Mouse (Mus musculus) CH12.LX (cell line): ENCODE measurements at regions not wholly inside any gene's neighbourhood (a gene's known extent, or its start where the extent isn't known, plus 50 kb on each side); places are given as distances from the start of the nearest gene placed in this dataset.

Experiments used
- DNase-seq: peaks from one replicate; pipeline ENCODE4 v3.0.0-alpha.2; 2013; ENCODE audit errors: extremely low read depth
- H3K27ac ChIP-seq: 2 replicates; pipeline ENCODE4 v1.5.1; 2012; ENCODE audit warnings: low read depth, mild to moderate bottlenecking, control low read depth, moderate library complexity; ENCODE audit not compliant: insufficient read depth
- H3K27me3 ChIP-seq: replicated peaks from 2 replicates; pipeline ENCODE3; 2012; ENCODE audit warnings: inconsistent platforms
- H3K36me3 ChIP-seq, 2 experiments: replicated peaks in 1 of 2; 2 replicates each; pipeline versions ENCODE3 to v1.6.1; 2012; ENCODE audit warnings: inconsistent platforms in 1 of 2, low read length in 1 of 2, mild to moderate bottlenecking in 1 of 2, mixed read lengths in 1 of 2, moderate library complexity in 1 of 2; ENCODE audit not compliant: control insufficient read depth in 1 of 2, insufficient read depth in 1 of 2
- H3K4me1 ChIP-seq, 2 experiments: 2 replicates each; pipeline ENCODE4 v1.6.1; 2012; ENCODE audit warnings: inconsistent platforms in 1 of 2, moderate library complexity in 1 of 2; ENCODE audit not compliant: insufficient read depth in 2 of 2, control insufficient read depth in 1 of 2
- H3K4me2 ChIP-seq: 2 replicates; pipeline ENCODE4 v1.6.1; 2012; ENCODE audit warnings: low read depth, mild to moderate bottlenecking, control low read depth; ENCODE audit not compliant: poor library complexity, insufficient read depth, severe bottlenecking
- H3K4me3 ChIP-seq, 3 experiments: fragments of 150-350 bp in 1 of 3; sonication (generic) in 1 of 3; replicated peaks in 1 of 3; 2 replicates each; pipeline versions ENCODE3 to v1.5.1; 2011 to 2012; ENCODE audit warnings: low read depth in 2 of 3, low read length in 2 of 3, mild to moderate bottlenecking in 2 of 3, moderate library complexity in 2 of 3, control low read depth in 1 of 3, improper control_type of control experiment in 1 of 3, inconsistent platforms in 1 of 3, mixed read lengths in 1 of 3; ENCODE audit not compliant: poor library complexity in 1 of 3
- H3K79me2 ChIP-seq: replicated peaks from 2 replicates; pipeline ENCODE4 v1.6.1; 2012; ENCODE audit warnings: mild to moderate bottlenecking, moderate library complexity; ENCODE audit not compliant: control insufficient read depth, poor library complexity, insufficient read depth, severe bottlenecking; ENCODE audit errors: extremely low read depth
- H3K9ac ChIP-seq: 2 replicates; pipeline ENCODE4 v1.6.1; 2012; ENCODE audit warnings: low read depth, mild to moderate bottlenecking, control low read depth, moderate library complexity; ENCODE audit not compliant: insufficient read depth
- H3K9me3 ChIP-seq: replicated peaks from 2 replicates; pipeline ENCODE3; 2012; ENCODE audit warnings: low read length, inconsistent platforms, mixed read lengths
- CHD1 ChIP-seq: IDR thresholded peaks from 2 replicates; pipeline ENCODE4 v1.6.1; 2012; ENCODE audit warnings: low read depth, low read length, improper control_type of control experiment, inconsistent platforms
- CHD2 ChIP-seq: IDR thresholded peaks from 2 replicates; pipeline ENCODE4 v1.6.1; 2011; ENCODE audit warnings: low read length, improper control_type of control experiment
- CTCF ChIP-seq, 2 experiments: IDR thresholded peaks in 1 of 2; conservative IDR thresholded peaks in 1 of 2; 2 replicates each; pipeline ENCODE4 v1.5.1; 2011 to 2012; ENCODE audit warnings: low read depth in 2 of 2, low read length in 2 of 2, improper control_type of control experiment in 1 of 2, inconsistent platforms in 1 of 2, mild to moderate bottlenecking in 1 of 2, moderate library complexity in 1 of 2
- E2F4 ChIP-seq: IDR thresholded peaks from 2 replicates; pipeline ENCODE4 v1.6.1; 2011; ENCODE audit warnings: low read depth, low read length, improper control_type of control experiment; ENCODE audit not compliant: insufficient replicate concordance
- ELF1 ChIP-seq: IDR thresholded peaks from 2 replicates; pipeline ENCODE4 v1.6.1; 2014; ENCODE audit warnings: low read depth, mild to moderate bottlenecking, inconsistent platforms, low read length, improper control_type of control experiment
- EP300 ChIP-seq: IDR thresholded peaks from 2 replicates; pipeline ENCODE4 v1.6.1; 2011; ENCODE audit warnings: low read length, improper control_type of control experiment
- GABPA ChIP-seq: IDR thresholded peaks from 2 replicates; pipeline ENCODE4 v1.6.1; 2012; ENCODE audit warnings: low read depth, low read length, improper control_type of control experiment, inconsistent platforms; ENCODE audit not compliant: insufficient replicate concordance
- IRF4 ChIP-seq: IDR thresholded peaks from 2 replicates; pipeline ENCODE4 v1.6.1; 2014; ENCODE audit warnings: low read depth, mild to moderate bottlenecking, inconsistent platforms, low read length, improper control_type of control experiment
- JUN ChIP-seq: IDR thresholded peaks from 2 replicates; pipeline ENCODE4 v1.6.1; 2011; ENCODE audit warnings: low read depth, mild to moderate bottlenecking, low read length, improper control_type of control experiment, moderate library complexity; ENCODE audit not compliant: insufficient read depth
- KAT2A ChIP-seq: IDR thresholded peaks from 2 replicates; pipeline ENCODE4 v1.6.1; 2012; ENCODE audit warnings: low read length, improper control_type of control experiment, inconsistent platforms; ENCODE audit not compliant: insufficient replicate concordance
- MAFK ChIP-seq: IDR thresholded peaks from 2 replicates; pipeline ENCODE4 v1.6.1; 2011; ENCODE audit warnings: low read length, improper control_type of control experiment; ENCODE audit not compliant: insufficient replicate concordance
- MAZ ChIP-seq: IDR thresholded peaks from 2 replicates; pipeline ENCODE4 v1.6.1; 2012; ENCODE audit warnings: low read depth, mild to moderate bottlenecking, inconsistent platforms, low read length, improper control_type of control experiment, moderate library complexity
- PAX5 ChIP-seq: IDR thresholded peaks from 2 replicates; pipeline ENCODE4 v1.6.1; 2012; ENCODE audit warnings: low read length, inconsistent platforms, mixed read lengths
- POLR2A ChIP-seq: IDR thresholded peaks from 2 replicates; pipeline ENCODE4 v1.6.1; 2011; ENCODE audit warnings: low read depth, mild to moderate bottlenecking, improper control_type of control experiment, low read length
- RAD21 ChIP-seq: IDR thresholded peaks from 2 replicates; pipeline ENCODE4 v1.6.1; 2011; ENCODE audit warnings: low read depth, mild to moderate bottlenecking, low read length, improper control_type of control experiment, moderate library complexity
- SIN3A ChIP-seq: IDR thresholded peaks from 2 replicates; pipeline ENCODE4 v1.6.1; 2012; ENCODE audit warnings: low read length, improper control_type of control experiment, inconsistent platforms
- SMC3 ChIP-seq: IDR thresholded peaks from 2 replicates; pipeline ENCODE4 v1.6.1; 2011; ENCODE audit warnings: low read depth, low read length, improper control_type of control experiment
- TBP ChIP-seq: conservative IDR thresholded peaks from 2 replicates; pipeline ENCODE4 v1.6.1; 2011; ENCODE audit warnings: low read depth, low read length, improper control_type of control experiment
- UBTF ChIP-seq: IDR thresholded peaks from 2 replicates; pipeline ENCODE4 v1.6.1; 2012; ENCODE audit warnings: low read depth, mild to moderate bottlenecking, inconsistent platforms, low read length, improper control_type of control experiment, moderate library complexity
- USF1 ChIP-seq: IDR thresholded peaks from 2 replicates; pipeline ENCODE4 v1.6.1; 2014; ENCODE audit warnings: low read depth, mild to moderate bottlenecking, inconsistent platforms, low read length, improper control_type of control experiment
- ZC3H11A ChIP-seq: IDR thresholded peaks from 2 replicates; pipeline ENCODE4 v1.6.1; 2012; ENCODE audit warnings: low read depth, mild to moderate bottlenecking, inconsistent platforms, low read length, improper control_type of control experiment
- ZKSCAN1 ChIP-seq: IDR thresholded peaks from 2 replicates; pipeline ENCODE4 v1.6.1; 2012; ENCODE audit warnings: low read depth, inconsistent platforms, low read length, improper control_type of control experiment, borderline replicate concordance
- ZMIZ1 ChIP-seq: IDR thresholded peaks from 2 replicates; pipeline ENCODE4 v1.6.1; 2012; ENCODE audit warnings: low read depth, mild to moderate bottlenecking, inconsistent platforms, low read length, improper control_type of control experiment
- ZNF384 ChIP-seq: IDR thresholded peaks from 2 replicates; pipeline ENCODE4 v1.6.1; 2012; ENCODE audit warnings: low read depth, low read length, improper control_type of control experiment, inconsistent platforms
- dilution Hi-C: fragments of 300-500 bp; cut with MboI; formaldehyde crosslinking; loops from 2 replicates; pipeline ENCODE4 v1.14.3; 2020; ENCODE audit warnings: low sequenced_read_pairs; ENCODE audit not compliant: extremely low pct_unique_long_range_greater_than_20kb, extremely low pct_ligation_motif_present
- in situ Hi-C: fragments of 300-500 bp; cut with MboI; formaldehyde crosslinking; loops from 3 replicates; pipeline ENCODE4 v1.14.3; 2019; ENCODE audit warnings: low sequenced_read_pairs, low pct_ligation_motif_present, low pct_unique_long_range_greater_than_20kb, mixed read lengths

- dilution Hi-C loops (no loop called here), in situ Hi-C loops (no loop called here)
- Histone ChIP-seq H3K27me3 (no peaks in the 10 kb centered on the region), H3K4me2 (no peak overlapping the region), H3K79me2 (no peaks in the 10 kb centered on the region), H3K36me3 (no peaks in the 10 kb centered on the region), H3K27ac (no peak overlapping the region), H3K4me1 (no peaks in the 10 kb centered on the region), H3K9me3 (peaks cover 53% of the 10 kb centered on the region), H3K4me3 (no peak overlapping the region), H3K9ac (no peak overlapping the region)
- TF ChIP-seq E2F4 (no peak), ZNF384 (no peak), UBTF (no peak), PAX5 (no peak), KAT2A (no peak), GABPA (no peak), EP300 (no peak), RAD21 (no peak), IRF4 (no peak), CHD1 (no peak), MAFK (no peak), JUN (no peak), SIN3A (no peak), CTCF (conservative IDR thresholded peaks at IDR 0.05 in 1 of 2, IDR thresholded peaks at IDR 0.05 in 1 of 2; ENCODE audit: low read depth in 2 of 2, low read length in 2 of 2) (no peak), ELF1 (no peak)
- no peak for DNase-seq
Observed at GRCm38 (mm10) chr16:71851590-71852190, 456.4 kb upstream of the Robo1 start.

GRCm38 (mm10) chr16:71857877-71858276, 450.2 kb upstream of the Robo1 start:
- Histone ChIP-seq H3K4me3 (no peak overlapping the region), H3K9me3 (peaks cover 47% of the 10 kb centered on the region), H3K4me1 (no peaks in the 10 kb centered on the region), H3K27me3 (no peaks in the 10 kb centered on the region), H3K36me3 (no peaks in the 10 kb centered on the region), H3K9ac (no peak overlapping the region), H3K27ac (no peak overlapping the region), H3K4me2 (no peak overlapping the region), H3K79me2 (no peaks in the 10 kb centered on the region)
- dilution Hi-C loops: no loop called here
- no peak for DNase-seq
- in situ Hi-C loops: no loop called here
- TF ChIP-seq ZKSCAN1: no peak
- TF ChIP-seq E2F4: no peak
- no peak for TF ChIP-seq RAD21
- no peak for TF ChIP-seq JUN
- TF ChIP-seq TBP: no peak
- TF ChIP-seq ZMIZ1: no peak
- no peak for TF ChIP-seq MAZ
- no peak for TF ChIP-seq MAFK
- no peak for TF ChIP-seq USF1
- TF ChIP-seq CHD2: no peak
- TF ChIP-seq GABPA: no peak
- TF ChIP-seq EP300: no peak
- no peak for TF ChIP-seq SMC3
- no peak for TF ChIP-seq ZC3H11A
- no peak for TF ChIP-seq CTCF (conservative IDR thresholded peaks at IDR 0.05 in 1 of 2, IDR thresholded peaks at IDR 0.05 in 1 of 2; ENCODE audit: low read depth in 2 of 2, low read length in 2 of 2)
- no peak for TF ChIP-seq POLR2A
- no peak for TF ChIP-seq PAX5
